Mouse (Mus musculus): ENCODE data around the gene Tbc1d7. TPM values are rescaled to one million over a fixed set of nuclear protein-coding genes. Genes with fewer than 3 reads are reported as not detected.

Tbc1d7 gene
- polyA plus RNA-seq, 1 experiment from 2014 or later: 69.1 TPM

- Histone ChIP-seq H3K36me3 (replicated peaks) (no peaks in the 10 kb centered on the region), H3K4me1 (peaks cover 31% of the 10 kb centered on the region), H3K27me3 (ENCODE audit: poor library complexity, severe bottlenecking) (peaks cover 9% of the 10 kb centered on the region; the same call in 1 of the 2 replicates), H3K9me3 (no peaks in the 10 kb centered on the region), H3K27ac (no peak overlapping the region), H3K4me3 (no peak overlapping the region)
- WGBS: 88% methylated on average over 12 of the region's 12 CpGs
- DNase-seq (ENCODE audit: extremely low spot score, low spot score): no peak
Measured at GRCm38 (mm10) chr13:43206118-43206683, 34.9 kb upstream of the Tbc1d7 start.

DNA sequence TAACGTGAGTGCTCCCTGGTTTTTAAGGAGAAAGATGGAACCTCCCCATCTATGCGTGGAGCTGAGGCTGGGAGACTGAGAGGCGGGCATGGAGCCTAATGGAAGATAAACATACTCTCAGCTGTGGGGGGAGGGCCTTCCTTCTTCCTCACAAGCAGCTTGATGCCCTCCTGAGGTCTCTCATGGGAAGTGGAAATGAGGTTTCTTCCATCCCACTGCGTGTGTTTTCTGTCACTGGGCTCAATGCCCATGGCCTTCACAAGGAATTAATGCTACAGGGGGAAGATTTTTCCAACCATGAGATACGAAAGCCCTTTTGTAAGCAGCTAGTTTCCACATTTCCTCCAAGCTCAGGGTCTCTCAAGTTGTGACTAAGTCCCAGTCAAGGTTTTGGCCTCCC lies 32.3 kb upstream of the Tbc1d7 start:
- no peaks in the 10 kb centered on the region for H3K9me3 ChIP-seq
- no peak for DNase-seq (ENCODE audit: extremely low spot score, low spot score)
- H3K4me3 ChIP-seq: no peak overlapping the region
- H3K36me3 ChIP-seq (replicated peaks): peaks cover 5% of the 10 kb centered on the region; the same call in 1 of the 2 replicates
- WGBS: 74% methylated on average over 5 of the region's 5 CpGs
- H3K27me3 ChIP-seq (ENCODE audit: poor library complexity, severe bottlenecking): peaks cover 8% of the 10 kb centered on the region; the same call in 1 of the 2 replicates
- peaks cover 19% of the 10 kb centered on the region for H3K4me1 ChIP-seq
- H3K27ac ChIP-seq: no peak overlapping the region

DNA sequence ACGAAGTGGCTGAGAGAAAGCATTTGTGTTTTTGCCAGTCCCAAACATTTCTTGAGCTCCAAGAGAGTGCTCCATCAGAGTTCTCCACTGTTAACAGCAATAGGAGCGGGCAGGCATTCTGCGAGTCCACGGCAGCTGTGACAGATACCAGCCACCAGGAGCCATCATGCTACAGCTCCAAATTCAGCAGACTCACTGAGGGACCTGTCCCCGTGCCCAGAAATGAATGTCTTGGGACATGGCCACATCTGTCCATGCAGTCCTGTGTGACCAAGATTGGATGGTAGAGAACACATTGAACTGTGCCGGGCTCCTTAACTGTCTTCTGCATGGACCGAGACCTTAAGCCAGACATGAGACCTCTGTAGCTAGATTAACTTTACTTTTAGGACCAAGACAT lies 31.9 kb upstream of the Tbc1d7 start:
- WGBS: 85% methylated on average over 7 of the region's 7 CpGs
- Histone ChIP-seq H3K4me1 (peaks cover 17% of the 10 kb centered on the region; the same call in 1 of the 2 replicates), H3K36me3 (replicated peaks) (peaks cover 5% of the 10 kb centered on the region; the same call in 1 of the 2 replicates), H3K27me3 (ENCODE audit: poor library complexity, severe bottlenecking) (peaks cover 8% of the 10 kb centered on the region; the same call in 1 of the 2 replicates), H3K9me3 (no peaks in the 10 kb centered on the region), H3K27ac (no peak overlapping the region), H3K4me3 (no peak overlapping the region)
- no peak for DNase-seq (ENCODE audit: extremely low spot score, low spot score)

DNA sequence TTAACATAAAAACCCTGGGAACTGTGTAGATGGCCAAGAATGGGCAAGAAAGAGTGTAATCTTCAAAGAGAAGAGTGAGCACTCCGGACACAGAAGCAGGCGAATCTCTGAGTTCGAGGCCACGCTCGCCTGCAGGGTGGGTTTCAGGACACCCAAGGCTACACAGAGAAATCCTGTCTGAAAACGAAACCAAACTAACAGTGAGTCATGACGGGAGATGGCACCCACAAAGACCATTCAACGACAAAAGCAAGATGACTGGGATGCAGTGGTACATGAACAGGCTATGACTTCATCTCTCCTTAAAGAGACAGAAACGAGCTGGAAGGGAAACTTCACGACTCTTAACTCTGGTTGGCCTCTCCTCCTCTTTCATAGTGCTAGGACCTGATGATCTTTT lies 31.1 kb upstream of the Tbc1d7 start:
- H3K27me3 ChIP-seq (ENCODE audit: poor library complexity, severe bottlenecking): peaks cover 8% of the 10 kb centered on the region; the same call in 1 of the 2 replicates
- H3K36me3 ChIP-seq (replicated peaks): peaks cover 5% of the 10 kb centered on the region; the same call in 1 of the 2 replicates
- no peak for DNase-seq (ENCODE audit: extremely low spot score, low spot score)
- no peak overlapping the region for H3K27ac ChIP-seq
- H3K4me3 ChIP-seq: no peak overlapping the region
- 91% methylated on average over 10 of the region's 10 CpGs for WGBS
- peaks cover 17% of the 10 kb centered on the region; the same call in 1 of the 2 replicates for H3K4me1 ChIP-seq
- H3K9me3 ChIP-seq: no peaks in the 10 kb centered on the region

GRCm38 (mm10) chr13:43201033-43201432 lies 29.7 kb upstream of the Tbc1d7 start:
- Histone ChIP-seq H3K36me3 (replicated peaks) (peaks cover 5% of the 10 kb centered on the region; the same call in 1 of the 2 replicates), H3K9me3 (no peaks in the 10 kb centered on the region), H3K27me3 (ENCODE audit: poor library complexity, severe bottlenecking) (peaks cover 8% of the 10 kb centered on the region; the same call in 1 of the 2 replicates), H3K4me3 (no peak overlapping the region), H3K27ac (no peak overlapping the region), H3K4me1 (peaks cover 22% of the 10 kb centered on the region; the same call in 1 of the 2 replicates)
- WGBS: 43% methylated on average over 22 of the region's 22 CpGs
- DNase-seq (ENCODE audit: extremely low spot score, low spot score): peak; percentile 57

DNA sequence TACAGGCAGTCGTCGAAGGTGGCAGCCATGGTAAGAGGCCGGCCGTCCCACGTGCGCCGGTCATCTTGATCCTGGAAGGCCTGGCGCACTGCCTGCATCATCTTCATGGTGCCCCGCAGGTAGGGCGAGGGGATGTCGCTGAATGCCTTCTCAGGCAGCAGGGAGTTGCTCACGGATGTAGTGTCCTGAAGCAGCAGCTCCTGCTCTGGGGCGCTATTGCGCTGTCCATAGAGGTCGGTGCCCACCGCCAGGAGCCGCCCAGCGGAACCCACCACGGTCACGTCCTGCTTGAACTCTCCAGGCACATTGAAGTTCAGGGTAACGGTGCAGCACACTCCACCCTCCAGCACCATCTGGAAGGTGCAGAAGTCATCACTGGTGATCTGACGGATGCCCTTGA lies 29.2 kb upstream of the Tbc1d7 start:
- Histone ChIP-seq H3K4me3 (no peak overlapping the region), H3K27ac (no peak overlapping the region), H3K4me1 (peaks cover 21% of the 10 kb centered on the region; the same call in 1 of the 2 replicates), H3K36me3 (replicated peaks) (peaks cover 5% of the 10 kb centered on the region; the same call in 1 of the 2 replicates), H3K27me3 (ENCODE audit: poor library complexity, severe bottlenecking) (peaks cover 8% of the 10 kb centered on the region; the same call in 1 of the 2 replicates), H3K9me3 (no peaks in the 10 kb centered on the region)
- no peak for DNase-seq (ENCODE audit: extremely low spot score, low spot score)
- 69% methylated on average over 22 of the region's 22 CpGs for WGBS

GRCm38 (mm10) chr13:43199749-43200148 lies 28.4 kb upstream of the Tbc1d7 start:
- DNase-seq (ENCODE audit: extremely low spot score, low spot score): no peak
- H3K4me1 ChIP-seq: peaks cover 21% of the 10 kb centered on the region; the same call in 1 of the 2 replicates
- H3K27me3 ChIP-seq (ENCODE audit: poor library complexity, severe bottlenecking): peaks cover 8% of the 10 kb centered on the region; the same call in 1 of the 2 replicates
- no peaks in the 10 kb centered on the region for H3K9me3 ChIP-seq
- H3K27ac ChIP-seq: no peak overlapping the region
- peaks cover 5% of the 10 kb centered on the region; the same call in 1 of the 2 replicates for H3K36me3 ChIP-seq (replicated peaks)
- 68% methylated on average over 5 of the region's 5 CpGs for WGBS
- no peak overlapping the region for H3K4me3 ChIP-seq

GRCm38 (mm10) chr13:43199282-43199681 lies 28.0 kb upstream of the Tbc1d7 start:
- H3K9me3 ChIP-seq: no peaks in the 10 kb centered on the region
- H3K4me1 ChIP-seq: peaks cover 20% of the 10 kb centered on the region; the same call in 1 of the 2 replicates
- WGBS: 89% methylated on average over 7 of the region's 7 CpGs
- no peak overlapping the region for H3K27ac ChIP-seq
- DNase-seq (ENCODE audit: extremely low spot score, low spot score): no peak
- H3K27me3 ChIP-seq (ENCODE audit: poor library complexity, severe bottlenecking): peaks cover 8% of the 10 kb centered on the region; the same call in 1 of the 2 replicates
- peaks cover 5% of the 10 kb centered on the region; the same call in 1 of the 2 replicates for H3K36me3 ChIP-seq (replicated peaks)
- no peak overlapping the region for H3K4me3 ChIP-seq

DNA sequence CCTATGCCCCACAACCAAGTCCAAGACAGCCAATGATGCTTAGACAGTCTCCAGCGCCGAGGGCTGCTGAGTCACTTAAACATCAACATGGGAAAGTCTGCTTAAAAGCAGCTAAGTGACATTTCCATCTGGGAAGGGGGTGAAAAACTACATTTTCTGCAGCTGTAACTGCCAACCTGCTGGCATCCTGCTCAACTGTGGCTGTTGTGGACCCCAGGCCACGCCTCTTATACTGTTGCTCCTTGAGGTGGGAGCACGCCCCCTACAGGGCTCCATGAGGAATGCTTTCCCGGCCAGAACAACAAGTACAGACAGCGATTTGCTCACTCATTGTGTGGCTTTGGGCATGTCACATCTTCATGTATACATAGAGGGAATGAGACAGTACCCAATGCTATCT lies 25.9 kb upstream of the Tbc1d7 start:
- Histone ChIP-seq H3K4me1 (peaks cover 25% of the 10 kb centered on the region), H3K9me3 (no peaks in the 10 kb centered on the region), H3K4me3 (no peak overlapping the region), H3K36me3 (replicated peaks) (peaks cover 5% of the 10 kb centered on the region; the same call in 1 of the 2 replicates), H3K27me3 (ENCODE audit: poor library complexity, severe bottlenecking) (peaks cover 8% of the 10 kb centered on the region; the same call in 1 of the 2 replicates), H3K27ac (no peak overlapping the region)
- no peak for DNase-seq (ENCODE audit: extremely low spot score, low spot score)
- whole genome bisulfite sequencing: 65% methylated on average over 6 of the region's 6 CpGs

- no peak overlapping the region for H3K27ac ChIP-seq
- 81% methylated on average over 7 of the region's 7 CpGs for WGBS
- no peaks in the 10 kb centered on the region for H3K9me3 ChIP-seq
- peaks cover 8% of the 10 kb centered on the region; the same call in 1 of the 2 replicates for H3K27me3 ChIP-seq (ENCODE audit: poor library complexity, severe bottlenecking)
- H3K36me3 ChIP-seq (replicated peaks): peaks cover 5% of the 10 kb centered on the region; the same call in 1 of the 2 replicates
- peaks cover 35% of the 10 kb centered on the region for H3K4me1 ChIP-seq
- DNase-seq (ENCODE audit: extremely low spot score, low spot score): no peak
- H3K4me3 ChIP-seq: no peak overlapping the region
Measured at GRCm38 (mm10) chr13:43196000-43196399, 24.7 kb upstream of the Tbc1d7 start.

DNA sequence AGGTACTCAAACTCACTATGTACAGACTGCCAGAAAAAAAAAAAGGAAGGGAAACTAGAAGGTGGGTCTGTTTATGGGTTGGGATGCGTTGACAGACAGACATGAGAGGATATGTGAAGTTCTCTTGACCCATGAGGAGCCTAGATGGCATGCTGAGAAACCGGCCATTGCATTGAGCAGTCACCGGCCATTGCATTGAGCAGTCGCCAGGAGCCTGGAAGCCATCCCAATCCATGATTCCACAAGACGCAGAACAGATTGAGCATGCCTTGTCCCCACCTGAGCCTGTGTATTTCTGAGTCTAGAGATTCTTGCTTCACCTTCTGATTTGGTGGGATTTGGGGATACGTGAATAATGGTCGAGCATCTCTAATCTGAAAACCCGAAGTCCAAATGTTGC lies 22.6 kb upstream of the Tbc1d7 start:
- Histone ChIP-seq H3K4me1 (peaks cover 27% of the 10 kb centered on the region), H3K36me3 (replicated peaks) (no peaks in the 10 kb centered on the region), H3K27ac (no peak overlapping the region), H3K4me3 (no peak overlapping the region), H3K27me3 (ENCODE audit: poor library complexity, severe bottlenecking) (no peaks in the 10 kb centered on the region), H3K9me3 (no peaks in the 10 kb centered on the region)
- 90% methylated on average over 8 of the region's 8 CpGs for WGBS
- no peak for DNase-seq (ENCODE audit: extremely low spot score, low spot score)

- Histone ChIP-seq H3K9me3 (no peaks in the 10 kb centered on the region), H3K27ac (no peak overlapping the region), H3K36me3 (replicated peaks) (no peaks in the 10 kb centered on the region), H3K4me1 (peaks cover 27% of the 10 kb centered on the region), H3K27me3 (ENCODE audit: poor library complexity, severe bottlenecking) (no peaks in the 10 kb centered on the region), H3K4me3 (no peak overlapping the region)
- no peak for DNase-seq (ENCODE audit: extremely low spot score, low spot score)
- 77% methylated on average over 7 of the region's 7 CpGs for WGBS
Measured at GRCm38 (mm10) chr13:43193266-43193665, 22.0 kb upstream of the Tbc1d7 start.

DNA sequence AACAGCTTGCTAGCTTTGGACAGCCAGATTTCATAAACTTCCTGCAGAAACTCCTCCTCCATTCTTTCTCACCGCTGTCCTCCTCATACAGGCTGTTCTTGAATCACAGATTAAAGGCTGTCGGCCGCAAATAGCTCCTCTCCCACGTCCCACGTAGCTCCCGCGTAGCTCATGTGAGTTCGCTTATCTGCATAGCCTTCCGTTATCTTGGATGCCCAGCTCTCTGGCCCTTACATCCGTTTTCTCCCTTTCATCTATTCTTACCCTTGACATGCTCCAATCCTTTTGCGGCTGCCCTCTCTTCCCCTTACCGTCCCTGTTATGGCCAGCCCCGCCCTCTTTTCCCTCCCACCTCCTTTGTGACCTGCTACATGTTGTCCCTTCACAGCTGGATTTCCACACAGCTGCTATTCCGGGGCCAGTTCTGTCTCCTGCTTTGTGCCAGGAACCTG lies 20.5 kb upstream of the Tbc1d7 start:
- peak overlapping the region; percentile 16 for H3K4me3 ChIP-seq
- peaks cover 23% of the 10 kb centered on the region for H3K4me1 ChIP-seq
- 32% methylated on average over 14 of the region's 14 CpGs for WGBS
- peak; percentile 23 for DNase-seq (ENCODE audit: extremely low spot score, low spot score)
- H3K9me3 ChIP-seq: no peaks in the 10 kb centered on the region; the same call in 1 of the 2 replicates
- H3K27me3 ChIP-seq (ENCODE audit: poor library complexity, severe bottlenecking): no peaks in the 10 kb centered on the region
- H3K36me3 ChIP-seq (replicated peaks): no peaks in the 10 kb centered on the region
- H3K27ac ChIP-seq: no peak overlapping the region; the same call in 1 of the 2 replicates

All from forebrain, embryonic 10.5 days (tissue).